24 mouse cellular contexts compared by ENCODE assay signal in the genomic region with DNA sequence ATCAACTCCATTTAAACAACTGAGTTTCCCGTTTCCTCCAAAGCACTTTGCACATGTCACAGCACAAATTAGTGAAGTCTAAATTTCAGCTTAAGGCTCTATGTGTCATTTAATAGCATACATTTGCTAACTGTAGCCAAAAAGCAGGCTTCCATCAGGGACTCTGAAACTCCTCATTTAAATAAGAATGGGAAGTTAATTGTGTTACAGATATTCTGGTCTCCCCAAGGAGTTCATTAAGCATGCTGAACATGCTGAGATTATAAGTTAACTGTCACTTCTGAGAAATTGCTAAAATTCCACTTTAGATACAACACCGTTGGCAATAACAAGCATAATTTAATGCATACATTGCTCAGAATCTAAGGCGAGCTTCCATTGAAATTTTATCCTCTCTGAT.
A peak's percentile ranks its signal among the peaks of the same experiment; 100 is the strongest.
DNase-seq lines count a peak whose midpoint lies in the region; ATAC-seq and TF ChIP-seq lines count a peak whose summit lies in the region.
"Had no signal": no experiment of that assay in that cellular context is flagged by ENCODE, and none has a peak within 500 bp of the region (broad histone marks: within the 10 kb centered on the region; RNA-seq: fewer than 3 reads in every experiment).

No protein-coding gene starts in this region.

- H3K9me3 ChIP-seq in forebrain, embryonic 15.5 days = no peaks in the 10 kb centered on the region
- H3K9me3 ChIP-seq in forebrain, embryonic 12.5 days = no peaks in the 10 kb centered on the region
- H3K9me3 ChIP-seq in hindbrain, embryonic 12.5 days (replicated peaks) = no peaks in the 10 kb centered on the region
- no peaks in the 10 kb centered on the region for H3K9me3 ChIP-seq in midbrain, embryonic 14.5 days (ENCODE audit: control insufficient read depth, low read length)
- H3K9me3 ChIP-seq: heart, embryonic 13.5 days; intestine, embryonic 15.5 days; limb, embryonic 12.5 days; liver, embryonic 15.5 days; stomach, embryonic 15.5 days had no signal

- H3K4me2 ChIP-seq in forebrain, embryonic 15.5 days (replicated peaks) = no peak overlapping the region
- no peak overlapping the region for H3K4me2 ChIP-seq in forebrain, embryonic 12.5 days
- no peak overlapping the region for H3K4me2 ChIP-seq in hindbrain, embryonic 12.5 days (replicated peaks)
- no peak overlapping the region for H3K4me2 ChIP-seq in midbrain, embryonic 14.5 days (ENCODE audit: low read length)
- H3K4me2 ChIP-seq: heart, embryonic 13.5 days; intestine, embryonic 15.5 days; limb, embryonic 12.5 days; liver, embryonic 15.5 days; lung, embryonic 14.5 days; stomach, embryonic 15.5 days had no signal

- peak; percentile 64 for ATAC-seq in forebrain, embryonic 15.5 days (replicated peaks)
- no peak for ATAC-seq in forebrain, embryonic 12.5 days (ENCODE audit: low FRiP score)
- 0 out of 2 replicates have a peak, but pooled peaks have one; percentile 29 for ATAC-seq in hindbrain, embryonic 12.5 days (ENCODE audit: low FRiP score)
- peak; percentile 66; the same call in 1 of the 2 replicates for ATAC-seq in midbrain, embryonic 14.5 days (ENCODE audit: low FRiP score, low TSS enrichment)
- ATAC-seq: CD4-positive, CD25-positive, alpha-beta regulatory T cell, adult 4 months; intestine, embryonic 15.5 days had no signal

- H3K27me3 ChIP-seq in forebrain, embryonic 15.5 days = no peaks in the 10 kb centered on the region
- H3K27me3 ChIP-seq in forebrain, embryonic 12.5 days = no peaks in the 10 kb centered on the region
- no peaks in the 10 kb centered on the region for H3K27me3 ChIP-seq in hindbrain, embryonic 12.5 days
- no peaks in the 10 kb centered on the region for H3K27me3 ChIP-seq in midbrain, embryonic 14.5 days (ENCODE audit: control insufficient read depth, insufficient read depth, low read length)
- H3K27me3 ChIP-seq: heart, embryonic 13.5 days; intestine, embryonic 15.5 days; limb, embryonic 12.5 days; liver, embryonic 15.5 days; stomach, embryonic 15.5 days had no signal

- H3K27ac ChIP-seq in forebrain, embryonic 15.5 days (replicated peaks) = no peak overlapping the region
- H3K27ac ChIP-seq in forebrain, embryonic 12.5 days = no peak overlapping the region
- no peak overlapping the region for H3K27ac ChIP-seq in hindbrain, embryonic 12.5 days
- H3K27ac ChIP-seq in midbrain, embryonic 14.5 days (replicated peaks; ENCODE audit: low read depth, low read length) = no peak overlapping the region
- H3K27ac ChIP-seq: heart, adult 2 months; heart, embryonic 13.5 days; intestine, embryonic 15.5 days; kidney, postnatal 0 days; limb, embryonic 12.5 days; liver, embryonic 15.5 days; stomach, embryonic 15.5 days had no signal

- no peak for TF ChIP-seq CTCF in brain, embryonic 14.5 days (IDR thresholded peaks at IDR 0.05; ENCODE audit: borderline replicate concordance, extremely low read depth, insufficient read depth, insufficient read length)

- TF ChIP-seq POLR2A in brain, embryonic 14.5 days (IDR thresholded peaks at IDR 0.05; ENCODE audit: borderline replicate concordance, extremely low read depth, insufficient read depth, insufficient read length, poor library complexity, severe bottlenecking) = no peak

- peak; percentile 77 for DNase-seq in brain, embryonic 14.5 days (ENCODE audit: low read depth)
- peak; percentile 68 for DNase-seq in midbrain, embryonic 14.5 days
- no peak for DNase-seq in neural tube, embryonic 10.5 days (ENCODE audit: extremely low spot score, low spot score)
- DNase-seq in kidney, postnatal 14 days = no peak
- no peak for DNase-seq in adrenal gland, postnatal 25 days
- DNase-seq: adrenal gland, postnatal 36 days; cerebellum, adult 8-10 months; cerebellum, postnatal 25 days; heart, adult 2 months; heart, postnatal 10 days; kidney, adult 2 months; lung, embryonic 14.5 days; retina, postnatal 1 day; right cerebral cortex, postnatal 14 days had no signal

- H3K4me3 ChIP-seq in forebrain, embryonic 15.5 days = no peak overlapping the region
- no peak overlapping the region for H3K4me3 ChIP-seq in forebrain, embryonic 12.5 days (replicated peaks)
- no peak overlapping the region for H3K4me3 ChIP-seq in hindbrain, embryonic 12.5 days
- H3K4me3 ChIP-seq in midbrain, embryonic 14.5 days (replicated peaks; ENCODE audit: low read depth, low read length) = no peak overlapping the region
- H3K4me3 ChIP-seq: heart, adult 2 months; heart, embryonic 13.5 days; intestine, embryonic 15.5 days; limb, embryonic 12.5 days; liver, embryonic 15.5 days; stomach, embryonic 15.5 days had no signal

- WGBS in forebrain, embryonic 15.5 days = 26% methylated on average over 3 of the region's 3 CpGs
- WGBS in forebrain, embryonic 12.5 days = 47% methylated on average over 3 of the region's 3 CpGs
- 46% methylated on average over 3 of the region's 3 CpGs for WGBS in hindbrain, embryonic 12.5 days
- WGBS in midbrain, embryonic 14.5 days = 31% methylated on average over 3 of the region's 3 CpGs

- no peaks in the 10 kb centered on the region for H3K36me3 ChIP-seq in forebrain, embryonic 15.5 days
- no peaks in the 10 kb centered on the region for H3K36me3 ChIP-seq in forebrain, embryonic 12.5 days (replicated peaks)
- H3K36me3 ChIP-seq in hindbrain, embryonic 12.5 days = no peaks in the 10 kb centered on the region
- H3K36me3 ChIP-seq in midbrain, embryonic 14.5 days (ENCODE audit: control insufficient read depth, insufficient read depth, low read length) = no peaks in the 10 kb centered on the region
- H3K36me3 ChIP-seq: heart, embryonic 13.5 days; intestine, embryonic 15.5 days; limb, embryonic 12.5 days; liver, embryonic 15.5 days; stomach, embryonic 15.5 days had no signal

- H3K4me1 ChIP-seq in forebrain, embryonic 15.5 days = no peaks in the 10 kb centered on the region
- no peaks in the 10 kb centered on the region for H3K4me1 ChIP-seq in forebrain, embryonic 12.5 days
- H3K4me1 ChIP-seq in hindbrain, embryonic 12.5 days = no peaks in the 10 kb centered on the region
- 0 out of 2 replicates have a peak, but pooled peaks cover 5% of the 10 kb centered on the region for H3K4me1 ChIP-seq in midbrain, embryonic 14.5 days (ENCODE audit: control insufficient read depth, insufficient read depth, low read length)
- H3K4me1 ChIP-seq: heart, embryonic 13.5 days; intestine, embryonic 15.5 days; limb, embryonic 12.5 days; liver, embryonic 15.5 days; stomach, embryonic 15.5 days had no signal

- no peak overlapping the region for H3K9ac ChIP-seq in forebrain, embryonic 15.5 days (replicated peaks)
- no peak overlapping the region for H3K9ac ChIP-seq in forebrain, embryonic 12.5 days
- no peak overlapping the region for H3K9ac ChIP-seq in hindbrain, embryonic 12.5 days
- H3K9ac ChIP-seq in midbrain, embryonic 14.5 days (replicated peaks; ENCODE audit: low read length) = no peak overlapping the region
- H3K9ac ChIP-seq: heart, embryonic 13.5 days; intestine, embryonic 15.5 days; limb, embryonic 12.5 days; liver, embryonic 15.5 days; lung, embryonic 14.5 days; stomach, embryonic 15.5 days had no signal

Comparison
In these comparisons a context has a peak if more than half of its experiments do, and no peak if none do; other contexts are left out.
1. DNase-seq: peak in brain, embryonic 14.5 days (single experiment) and midbrain, embryonic 14.5 days (single experiment); none in neural tube, embryonic 10.5 days (single experiment), kidney, postnatal 14 days (single experiment) and adrenal gland, postnatal 25 days (single experiment).